Mouse (Mus musculus) midbrain, embryonic 10.5 days (tissue): Measurements from ENCODE around the gene Msantd2. TPM values are rescaled to one million over a fixed set of nuclear protein-coding genes. Genes with fewer than 3 reads are reported as not detected.

ENCODE experiments used
- DNase-seq: peaks from one replicate; pipeline ENCODE4 v3.0.0-alpha.2; 2017; ENCODE audit warnings: low spot score
- H3K27ac ChIP-seq: fragments of 300-500 bp; sonication (generic); replicated peaks from 2 replicates; pipeline ENCODE4 v1.5.1; 2016; ENCODE audit warnings: mild to moderate bottlenecking
- H3K27me3 ChIP-seq: fragments of 300-500 bp; sonication (generic); 2 replicates; pipeline ENCODE4 v1.6.1; 2016; ENCODE audit warnings: low read depth, mild to moderate bottlenecking; ENCODE audit not compliant: poor library complexity, severe bottlenecking
- H3K36me3 ChIP-seq: fragments of 300-500 bp; sonication (generic); 2 replicates; pipeline ENCODE4 v1.6.1; 2016; ENCODE audit warnings: mild to moderate bottlenecking, moderate library complexity
- H3K4me1 ChIP-seq: fragments of 300-500 bp; sonication (generic); 2 replicates; pipeline ENCODE4 v1.6.1; 2016
- H3K4me3 ChIP-seq: fragments of 300-500 bp; sonication (generic); 2 replicates; pipeline ENCODE4 v1.5.1; 2016; ENCODE audit warnings: mild to moderate bottlenecking, moderate library complexity
- H3K9me3 ChIP-seq: fragments of 300-500 bp; sonication (generic); replicated peaks from 2 replicates; pipeline ENCODE4 v1.6.1; 2016; ENCODE audit warnings: mild to moderate bottlenecking
- WGBS: fragments of 180-500 bp; shearing (Covaris S2); methylation state at CpG from one replicate; pipeline ENCODE4 v1.1.7; 2016; 5-methylcytosine and 5-hydroxymethylcytosine counted together
- polyA plus RNA-seq: library from polyadenylated mRNA; unstranded; fragments of >200 nt; fragmentation: Nextera tagmentation; extraction: Ambion mirVana; gene quantifications from 2 replicates; pipeline ENCODE4 v1.2.1, GENCODE M21; 2016

The Msantd2 gene
- polyA plus RNA-seq, 1 experiment from 2014 or later, result 33.6 TPM

GRCm38 (mm10) chr9:37462764-37463163 is 26.4 kb upstream of the Msantd2 start:
- Histone ChIP-seq H3K4me3 (no peak overlapping the region), H3K9me3 (no peaks in the 10 kb centered on the region), H3K27me3 (peaks cover 82% of the 10 kb centered on the region), H3K27ac (no peak overlapping the region), H3K4me1 (peaks cover 15% of the 10 kb centered on the region), H3K36me3 (no peaks in the 10 kb centered on the region)
- peak; percentile 28 for DNase-seq
- 16% methylated on average over 7 of the region's 7 CpGs for WGBS

- WGBS, result 64% methylated on average over 3 of the region's 3 CpGs
These were observed 15.5 kb upstream of the Msantd2 start for GRCm38 (mm10) chr9:37473611-37474125.

GRCm38 (mm10) chr9:37474923-37475322 is 14.2 kb upstream of the Msantd2 start:
- Histone ChIP-seq H3K27ac (no peak overlapping the region), H3K27me3 (no peaks in the 10 kb centered on the region), H3K4me3 (no peak overlapping the region), H3K36me3 (no peaks in the 10 kb centered on the region), H3K9me3 (no peaks in the 10 kb centered on the region), H3K4me1 (no peaks in the 10 kb centered on the region)
- DNase-seq, result no peak
- 89% methylated on average over 7 of the region's 7 CpGs for WGBS

More at GRCm38 (mm10) chr9:37473611-37474125, 15.5 kb upstream of the Msantd2 start:
- Histone ChIP-seq H3K36me3 (no peaks in the 10 kb centered on the region), H3K27me3 (no peaks in the 10 kb centered on the region), H3K27ac (no peak overlapping the region), H3K4me1 (no peaks in the 10 kb centered on the region), H3K4me3 (no peak overlapping the region), H3K9me3 (no peaks in the 10 kb centered on the region)
- no peak for DNase-seq

GRCm38 (mm10) chr9:37485146-37485545 is 4.0 kb upstream of the Msantd2 start:
- Histone ChIP-seq H3K36me3 (no peaks in the 10 kb centered on the region), H3K27me3 (no peaks in the 10 kb centered on the region), H3K27ac (no peak overlapping the region), H3K9me3 (no peaks in the 10 kb centered on the region), H3K4me3 (no peak overlapping the region), H3K4me1 (peaks cover 16% of the 10 kb centered on the region)
- no peak for DNase-seq
- 72% methylated on average over 5 of the region's 5 CpGs for WGBS

- DNase-seq, result no peak
- Histone ChIP-seq H3K9me3 (no peaks in the 10 kb centered on the region), H3K27ac (peak overlapping the region; percentile 99), H3K4me3 (peak overlapping the region; percentile 96), H3K36me3 (peaks cover 12% of the 10 kb centered on the region), H3K27me3 (no peaks in the 10 kb centered on the region), H3K4me1 (peaks cover 34% of the 10 kb centered on the region)
- WGBS, result 30% methylated on average over 4 of the region's 4 CpGs
These were observed 1.1 kb upstream of the Msantd2 start for GRCm38 (mm10) chr9:37488041-37488440.

GRCm38 (mm10) chr9:37489446-37490120 is 464 bp downstream of the Msantd2 start:
- Histone ChIP-seq H3K4me3 (peak overlapping the region; percentile 96), H3K36me3 (peaks cover 28% of the 10 kb centered on the region), H3K27me3 (no peaks in the 10 kb centered on the region), H3K9me3 (no peaks in the 10 kb centered on the region), H3K4me1 (peaks cover 34% of the 10 kb centered on the region), H3K27ac (peak overlapping the region; percentile 99)
- WGBS, result under 1% methylated on average over 75 of the region's 75 CpGs
- peak; percentile 74 for DNase-seq

- no peak for DNase-seq
- peaks cover 46% of the 10 kb centered on the region for H3K36me3 ChIP-seq
- WGBS, result 85% methylated on average over 3 of the region's 3 CpGs
- no peak overlapping the region for H3K27ac ChIP-seq
- no peaks in the 10 kb centered on the region for H3K27me3 ChIP-seq
- no peaks in the 10 kb centered on the region for H3K9me3 ChIP-seq
- H3K4me3 ChIP-seq, result no peak overlapping the region
- peaks cover 12% of the 10 kb centered on the region for H3K4me1 ChIP-seq
These were observed 6.6 kb downstream of the Msantd2 start for GRCm38 (mm10) chr9:37495761-37496160.

GRCm38 (mm10) chr9:37496325-37496724 is 7.2 kb downstream of the Msantd2 start:
- peaks cover 6% of the 10 kb centered on the region for H3K4me1 ChIP-seq
- no peak overlapping the region for H3K4me3 ChIP-seq
- H3K9me3 ChIP-seq, result no peaks in the 10 kb centered on the region
- no peak overlapping the region for H3K27ac ChIP-seq
- no peak for DNase-seq
- peaks cover 46% of the 10 kb centered on the region for H3K36me3 ChIP-seq
- no peaks in the 10 kb centered on the region for H3K27me3 ChIP-seq

GRCm38 (mm10) chr9:37500201-37500600 is 11.1 kb downstream of the Msantd2 start:
- H3K4me3 ChIP-seq, result no peak overlapping the region
- H3K27ac ChIP-seq, result no peak overlapping the region
- no peaks in the 10 kb centered on the region for H3K4me1 ChIP-seq
- no peak for DNase-seq
- WGBS, result 82% methylated on average over 3 of the region's 3 CpGs
- peaks cover 26% of the 10 kb centered on the region for H3K36me3 ChIP-seq
- no peaks in the 10 kb centered on the region for H3K27me3 ChIP-seq
- H3K9me3 ChIP-seq, result no peaks in the 10 kb centered on the region

- H3K36me3 ChIP-seq, result peaks cover 20% of the 10 kb centered on the region
- no peaks in the 10 kb centered on the region for H3K4me1 ChIP-seq
- WGBS, result 95% methylated on average over 1 of the region's 1 CpGs
- H3K27me3 ChIP-seq, result no peaks in the 10 kb centered on the region
- DNase-seq, result no peak
- no peak overlapping the region for H3K27ac ChIP-seq
- H3K9me3 ChIP-seq, result no peaks in the 10 kb centered on the region
- no peak overlapping the region for H3K4me3 ChIP-seq
These were observed 12.1 kb downstream of the Msantd2 start for GRCm38 (mm10) chr9:37501170-37501569.

- Histone ChIP-seq H3K4me3 (no peak overlapping the region), H3K27me3 (no peaks in the 10 kb centered on the region), H3K36me3 (peaks cover 28% of the 10 kb centered on the region), H3K9me3 (no peaks in the 10 kb centered on the region; the same call in 1 of the 2 replicates), H3K27ac (no peak overlapping the region), H3K4me1 (no peaks in the 10 kb centered on the region)
- DNase-seq, result no peak
These were observed 15.2 kb downstream of the Msantd2 start for GRCm38 (mm10) chr9:37504348-37504747.

- DNase-seq, result no peak
- WGBS, result 98% methylated on average over 1 of the region's 1 CpGs
- Histone ChIP-seq H3K27ac (no peak overlapping the region), H3K4me1 (no peaks in the 10 kb centered on the region), H3K4me3 (no peak overlapping the region), H3K9me3 (no peaks in the 10 kb centered on the region; the same call in 1 of the 2 replicates), H3K27me3 (no peaks in the 10 kb centered on the region), H3K36me3 (peaks cover 17% of the 10 kb centered on the region)
These were observed 16.9 kb downstream of the Msantd2 start for GRCm38 (mm10) chr9:37506023-37506422.

GRCm38 (mm10) chr9:37512097-37512496 is 23.0 kb downstream of the Msantd2 start:
- H3K9me3 ChIP-seq, result no peaks in the 10 kb centered on the region; the same call in 1 of the 2 replicates
- H3K4me3 ChIP-seq, result no peak overlapping the region
- H3K36me3 ChIP-seq, result peaks cover 9% of the 10 kb centered on the region; the same call in 1 of the 2 replicates
- no peak overlapping the region for H3K27ac ChIP-seq
- H3K4me1 ChIP-seq, result no peaks in the 10 kb centered on the region
- WGBS, result 91% methylated on average over 2 of the region's 2 CpGs
- DNase-seq, result no peak
- H3K27me3 ChIP-seq, result no peaks in the 10 kb centered on the region
